Mouse (Mus musculus): ENCODE data around the gene Slc2a6.

Gene Slc2a6

GRCm38 (mm10) chr2:27027618-27028436 is at the start of gene Slc2a6:
Gene Slc2a6 (minus strand): TSS chr2:27027998.
- peak; percentile 93 to 97 for DNase-seq

GRCm38 (mm10) chr2:27075485-27075884 is 47.7 kb upstream of the Slc2a6 start:
- DNase-seq = peak; percentile 48 to 65

- DNase-seq = peak; percentile 10 to 13
Measured at GRCm38 (mm10) chr2:27074804-27075203, 47.0 kb upstream of the Slc2a6 start.

GRCm38 (mm10) chr2:27073407-27073806 is 45.6 kb upstream of the Slc2a6 start:
- DNase-seq = no peak

GRCm38 (mm10) chr2:27071978-27072377 is 44.2 kb upstream of the Slc2a6 start, which contains the start of gene Mymk:
Gene Mymk (minus strand): TSS chr2:27072179.
- DNase-seq = no peak

- peak; percentile 19 to 36 for DNase-seq
Measured at GRCm38 (mm10) chr2:27071137-27071536, 43.3 kb upstream of the Slc2a6 start.

GRCm38 (mm10) chr2:27070247-27070813 is 42.5 kb upstream of the Slc2a6 start:
- DNase-seq = no peak

GRCm38 (mm10) chr2:27069646-27070045 is 41.8 kb upstream of the Slc2a6 start:
- no peak for DNase-seq

GRCm38 (mm10) chr2:27067996-27068395 is 40.2 kb upstream of the Slc2a6 start:
- no peak for DNase-seq

GRCm38 (mm10) chr2:27067124-27067523 is 39.3 kb upstream of the Slc2a6 start:
- DNase-seq = no peak

GRCm38 (mm10) chr2:27059187-27059586 is 31.4 kb upstream of the Slc2a6 start:
- DNase-seq = no peak

- DNase-seq = no peak
Measured at GRCm38 (mm10) chr2:27058751-27059150, 31.0 kb upstream of the Slc2a6 start.

- no peak for DNase-seq
Measured at GRCm38 (mm10) chr2:27058251-27058650, 30.5 kb upstream of the Slc2a6 start.

- DNase-seq = no peak
Measured at GRCm38 (mm10) chr2:27049408-27049807, 21.6 kb upstream of the Slc2a6 start.

GRCm38 (mm10) chr2:27045979-27046770 is 18.4 kb upstream of the Slc2a6 start:
- no peak for DNase-seq

- DNase-seq = no peak
Measured at GRCm38 (mm10) chr2:27044641-27045040, 16.8 kb upstream of the Slc2a6 start.

GRCm38 (mm10) chr2:27044166-27044565 is 16.4 kb upstream of the Slc2a6 start:
- DNase-seq = no peak

- peak; percentile 77 to 83 for DNase-seq
Measured at GRCm38 (mm10) chr2:27043461-27043860, 15.7 kb upstream of the Slc2a6 start.

- no peak for DNase-seq
Measured at GRCm38 (mm10) chr2:27042131-27042844, 14.5 kb upstream of the Slc2a6 start.

- no peak for DNase-seq
Measured at GRCm38 (mm10) chr2:27039286-27039685, 11.5 kb upstream of the Slc2a6 start.

GRCm38 (mm10) chr2:27038596-27038995 is 10.8 kb upstream of the Slc2a6 start:
- DNase-seq = peak; percentile 74 to 81

GRCm38 (mm10) chr2:27037008-27037407 is 9.2 kb upstream of the Slc2a6 start:
- no peak for DNase-seq

- no peak for DNase-seq
Measured at GRCm38 (mm10) chr2:27036003-27036402, 8.2 kb upstream of the Slc2a6 start.

Measured in cerebellum, adult 18-20 months (tissue).